Mouse (Mus musculus): ENCODE measurements around the gene Rnf157.

- TF ChIP-seq CTCF (IDR thresholded peaks at IDR 0.05; ENCODE audit: control insufficient read depth, insufficient read depth, insufficient replicate concordance, low read depth, low read length), result no peak
- TF ChIP-seq POLR2A (IDR thresholded peaks at IDR 0.05; ENCODE audit: control insufficient read depth, low read depth, low read length), result no peak
Measured at GRCm38 (mm10) chr11:116330211-116330518, 82.7 kb downstream of the Rnf157 start.
